19 mouse cellular contexts compared by ENCODE assay signal in the genomic region with DNA sequence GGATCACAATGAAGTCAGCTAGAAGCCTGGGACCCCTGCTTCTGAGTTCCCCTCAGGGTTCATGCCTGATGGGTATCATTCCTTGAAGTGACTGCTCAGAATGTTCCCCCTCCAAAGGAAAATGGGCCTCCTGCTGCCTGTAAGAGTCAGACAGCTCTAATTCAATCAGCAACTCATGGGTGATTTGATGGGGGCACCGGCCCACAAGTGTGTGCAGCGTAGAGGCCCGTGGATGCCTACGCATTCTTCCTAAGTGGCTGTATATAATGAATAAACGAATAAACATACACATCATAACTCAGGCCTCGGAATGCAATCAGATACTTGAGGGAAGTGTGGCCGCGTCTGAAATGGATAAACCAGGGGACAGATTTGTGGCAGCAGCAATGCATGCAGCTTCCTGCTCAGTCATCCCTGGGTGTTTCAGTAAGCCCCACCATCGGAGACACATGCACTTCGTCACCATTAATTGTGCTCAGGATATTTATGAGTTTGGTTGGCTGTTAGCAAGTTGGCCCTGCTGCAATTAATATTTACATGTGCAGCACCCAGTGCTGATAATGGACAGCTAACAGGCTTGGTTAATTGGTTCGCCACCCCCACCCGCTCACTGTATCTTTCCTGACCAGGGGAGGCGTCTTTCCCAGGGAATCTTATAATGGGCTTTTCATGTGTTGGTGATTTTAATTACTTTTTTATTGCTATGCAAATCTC.
DNase-seq lines count a peak whose midpoint lies in the region; ATAC-seq and TF ChIP-seq lines count a peak whose summit lies in the region.
"Had no signal": no experiment of that assay in that cellular context is flagged by ENCODE, and none has a peak within 500 bp of the region (broad histone marks: within the 10 kb centered on the region; RNA-seq: fewer than 3 reads in every experiment).

No protein-coding gene starts in this region.

- no peaks in the 10 kb centered on the region for H3K9me3 ChIP-seq in lung, embryonic 14.5 days (ENCODE audit: low read depth, low read length)
- no peaks in the 10 kb centered on the region for H3K9me3 ChIP-seq in lung, postnatal 0 days (ENCODE audit: low read length)
- no peaks in the 10 kb centered on the region for H3K9me3 ChIP-seq in forebrain, embryonic 16.5 days (ENCODE audit: control insufficient read depth, low read length)
- no peaks in the 10 kb centered on the region for H3K9me3 ChIP-seq in midbrain, embryonic 12.5 days
- no peaks in the 10 kb centered on the region for H3K9me3 ChIP-seq in neural tube, embryonic 14.5 days (ENCODE audit: control insufficient read depth, low read length)
- H3K9me3 ChIP-seq in kidney, embryonic 16.5 days (ENCODE audit: low read length) = no peaks in the 10 kb centered on the region
- H3K9me3 ChIP-seq: limb, embryonic 13.5 days; liver, embryonic 15.5 days; megakaryocyte, embryonic 14.5 days had no signal

- no peaks in the 10 kb centered on the region for H3K27me3 ChIP-seq in lung, embryonic 14.5 days (ENCODE audit: insufficient read depth, low read length)
- no peaks in the 10 kb centered on the region for H3K27me3 ChIP-seq in lung, postnatal 0 days (replicated peaks; ENCODE audit: insufficient read depth, low read length)
- H3K27me3 ChIP-seq in forebrain, embryonic 16.5 days (replicated peaks; ENCODE audit: control insufficient read depth, insufficient read depth, low read length) = no peaks in the 10 kb centered on the region
- no peaks in the 10 kb centered on the region for H3K27me3 ChIP-seq in midbrain, embryonic 12.5 days
- H3K27me3 ChIP-seq in neural tube, embryonic 14.5 days (ENCODE audit: control insufficient read depth, insufficient read depth, low read length) = no peaks in the 10 kb centered on the region
- peaks cover 29% of the 10 kb centered on the region for H3K27me3 ChIP-seq in kidney, embryonic 16.5 days (ENCODE audit: insufficient read depth, low read length)
- H3K27me3 ChIP-seq: liver, embryonic 15.5 days; megakaryocyte, embryonic 14.5 days had no signal

- no peak overlapping the region for H3K4me3 ChIP-seq in lung, embryonic 14.5 days (ENCODE audit: low read depth, low read length)
- no peak overlapping the region for H3K4me3 ChIP-seq in lung, postnatal 0 days (ENCODE audit: low read depth, low read length)
- H3K4me3 ChIP-seq in forebrain, embryonic 16.5 days (replicated peaks; ENCODE audit: low read length) = no peak overlapping the region
- no peak overlapping the region for H3K4me3 ChIP-seq in midbrain, embryonic 12.5 days
- H3K4me3 ChIP-seq in neural tube, embryonic 14.5 days (ENCODE audit: low read depth, low read length) = no peak overlapping the region
- H3K4me3 ChIP-seq in kidney, embryonic 16.5 days (ENCODE audit: low read length) = no peak overlapping the region
- H3K4me3 ChIP-seq: limb, embryonic 13.5 days; liver, embryonic 15.5 days; megakaryocyte, embryonic 14.5 days had no signal

- TF ChIP-seq EP300 in lung, postnatal 0 days (IDR thresholded peaks at IDR 0.05) = no peak

- DNase-seq in lung, embryonic 14.5 days = peak; percentile 5
- DNase-seq in lung, postnatal 0 days (ENCODE audit: low spot score) = no peak
- no peak for DNase-seq in right cerebral cortex, postnatal 4 days
- no peak for DNase-seq in thymus, postnatal 4 days
- DNase-seq: adrenal gland, postnatal 14 days; cerebellum, adult 9-11 months; heart, adult 11 months; kidney, adult 8-10 months; kidney, postnatal 4 days; lung, postnatal 14 days; spleen, adult 18-20 months; thymus, adult 18-20 months had no signal

- ATAC-seq in lung, embryonic 14.5 days (ENCODE audit: insufficient read depth) = no peak
- no peak for ATAC-seq in lung, postnatal 0 days
- ATAC-seq in forebrain, embryonic 16.5 days = peak; percentile 76
- peak; percentile 75 for ATAC-seq in midbrain, embryonic 12.5 days (ENCODE audit: low FRiP score, low read depth)
- ATAC-seq in neural tube, embryonic 14.5 days (ENCODE audit: low read depth) = peak; percentile 77
- no peak for ATAC-seq in kidney, embryonic 16.5 days (ENCODE audit: low FRiP score, low TSS enrichment)

- no peak overlapping the region for H3K9ac ChIP-seq in lung, embryonic 14.5 days
- no peak overlapping the region for H3K9ac ChIP-seq in lung, postnatal 0 days (replicated peaks; ENCODE audit: low read depth)
- no peak overlapping the region for H3K9ac ChIP-seq in forebrain, embryonic 16.5 days (replicated peaks; ENCODE audit: low read depth, low read length)
- H3K9ac ChIP-seq in midbrain, embryonic 12.5 days (replicated peaks) = no peak overlapping the region
- no peak overlapping the region for H3K9ac ChIP-seq in neural tube, embryonic 14.5 days (replicated peaks; ENCODE audit: low read depth, low read length)
- no peak overlapping the region for H3K9ac ChIP-seq in kidney, embryonic 16.5 days (replicated peaks; ENCODE audit: low read length)
- H3K9ac ChIP-seq: limb, embryonic 13.5 days; liver, embryonic 15.5 days had no signal

- WGBS in lung, embryonic 14.5 days = 66% methylated on average over 13 of the region's 13 CpGs
- WGBS in lung, postnatal 0 days = 62% methylated on average over 13 of the region's 13 CpGs
- 13% methylated on average over 13 of the region's 13 CpGs for WGBS in forebrain, embryonic 16.5 days
- WGBS in midbrain, embryonic 12.5 days = 55% methylated on average over 13 of the region's 13 CpGs
- 24% methylated on average over 13 of the region's 13 CpGs for WGBS in neural tube, embryonic 14.5 days
- 38% methylated on average over 13 of the region's 13 CpGs for WGBS in kidney, embryonic 16.5 days

- H3K4me1 ChIP-seq in lung, embryonic 14.5 days (ENCODE audit: insufficient read depth) = no peaks in the 10 kb centered on the region
- no peaks in the 10 kb centered on the region for H3K4me1 ChIP-seq in lung, postnatal 0 days (ENCODE audit: insufficient read depth, low read depth, low read length)
- peaks cover 30% of the 10 kb centered on the region for H3K4me1 ChIP-seq in forebrain, embryonic 16.5 days (replicated peaks; ENCODE audit: control insufficient read depth, insufficient read depth, low read length)
- peaks cover 33% of the 10 kb centered on the region for H3K4me1 ChIP-seq in midbrain, embryonic 12.5 days
- peaks cover 18% of the 10 kb centered on the region for H3K4me1 ChIP-seq in neural tube, embryonic 14.5 days (ENCODE audit: control insufficient read depth, insufficient read depth, low read length)
- H3K4me1 ChIP-seq in kidney, embryonic 16.5 days (ENCODE audit: insufficient read depth, low read length) = no peaks in the 10 kb centered on the region
- H3K4me1 ChIP-seq: limb, embryonic 13.5 days; liver, embryonic 15.5 days; megakaryocyte, embryonic 14.5 days had no signal

- no peak overlapping the region for H3K4me2 ChIP-seq in lung, embryonic 14.5 days
- H3K4me2 ChIP-seq in lung, postnatal 0 days (replicated peaks; ENCODE audit: low read depth, low read length) = no peak overlapping the region
- no peak overlapping the region for H3K4me2 ChIP-seq in forebrain, embryonic 16.5 days (ENCODE audit: low read length)
- no peak overlapping the region for H3K4me2 ChIP-seq in midbrain, embryonic 12.5 days (replicated peaks)
- no peak overlapping the region for H3K4me2 ChIP-seq in neural tube, embryonic 14.5 days (ENCODE audit: low read depth, low read length)
- H3K4me2 ChIP-seq in kidney, embryonic 16.5 days (replicated peaks; ENCODE audit: low read depth, low read length) = no peak overlapping the region
- H3K4me2 ChIP-seq: limb, embryonic 13.5 days; liver, embryonic 15.5 days had no signal

- no peak for TF ChIP-seq CTCF in lung, embryonic 14.5 days (IDR thresholded peaks at IDR 0.05; ENCODE audit: low read depth)
- TF ChIP-seq CTCF in lung, postnatal 0 days (IDR thresholded peaks at IDR 0.05) = no peak

- no peak overlapping the region for H3K27ac ChIP-seq in lung, embryonic 14.5 days (ENCODE audit: low read depth)
- no peak overlapping the region for H3K27ac ChIP-seq in lung, postnatal 0 days (ENCODE audit: low read length)
- no peak overlapping the region for H3K27ac ChIP-seq in forebrain, embryonic 16.5 days (ENCODE audit: low read length)
- peak overlapping the region; percentile 67 for H3K27ac ChIP-seq in midbrain, embryonic 12.5 days (replicated peaks)
- H3K27ac ChIP-seq in neural tube, embryonic 14.5 days (ENCODE audit: low read depth, low read length) = no peak overlapping the region
- H3K27ac ChIP-seq in kidney, embryonic 16.5 days (ENCODE audit: low read length) = no peak overlapping the region
- H3K27ac ChIP-seq: limb, embryonic 13.5 days; liver, embryonic 15.5 days had no signal

- no peaks in the 10 kb centered on the region for H3K36me3 ChIP-seq in lung, embryonic 14.5 days (ENCODE audit: insufficient read depth)
- no peaks in the 10 kb centered on the region for H3K36me3 ChIP-seq in lung, postnatal 0 days (ENCODE audit: insufficient read depth, low read length)
- H3K36me3 ChIP-seq in forebrain, embryonic 16.5 days (ENCODE audit: control insufficient read depth, insufficient read depth) = no peaks in the 10 kb centered on the region
- H3K36me3 ChIP-seq in midbrain, embryonic 12.5 days = no peaks in the 10 kb centered on the region
- H3K36me3 ChIP-seq in neural tube, embryonic 14.5 days (ENCODE audit: control insufficient read depth, insufficient read depth, low read length) = no peaks in the 10 kb centered on the region
- H3K36me3 ChIP-seq in kidney, embryonic 16.5 days (ENCODE audit: insufficient read depth, low read length) = no peaks in the 10 kb centered on the region
- H3K36me3 ChIP-seq: limb, embryonic 13.5 days; liver, embryonic 15.5 days had no signal

Comparison
In these comparisons a context has a peak if more than half of its experiments do, and no peak if none do; other contexts are left out.
1. ATAC-seq: peak in forebrain, embryonic 16.5 days (single experiment), midbrain, embryonic 12.5 days (single experiment) and neural tube, embryonic 14.5 days (single experiment); none in lung, embryonic 14.5 days (single experiment), lung, postnatal 0 days (single experiment) and kidney, embryonic 16.5 days (single experiment).